Mouse (Mus musculus): ENCODE results near the gene Csf3r. TPM values are rescaled to one million over a fixed set of nuclear protein-coding genes. Genes with fewer than 3 reads are reported as not detected.
"Not testable (repeated sequence)": the region's sequence is repeated elsewhere in the genome, so short reads cannot be mapped to it uniquely, and the experiment has no call there.

Gene Csf3r
- 0.50 and 1.3 TPM in 2 replicates for polyA plus RNA-seq (2015; fragmentation: Nextera tagmentation; extraction: Ambion mirVana)

DNA sequence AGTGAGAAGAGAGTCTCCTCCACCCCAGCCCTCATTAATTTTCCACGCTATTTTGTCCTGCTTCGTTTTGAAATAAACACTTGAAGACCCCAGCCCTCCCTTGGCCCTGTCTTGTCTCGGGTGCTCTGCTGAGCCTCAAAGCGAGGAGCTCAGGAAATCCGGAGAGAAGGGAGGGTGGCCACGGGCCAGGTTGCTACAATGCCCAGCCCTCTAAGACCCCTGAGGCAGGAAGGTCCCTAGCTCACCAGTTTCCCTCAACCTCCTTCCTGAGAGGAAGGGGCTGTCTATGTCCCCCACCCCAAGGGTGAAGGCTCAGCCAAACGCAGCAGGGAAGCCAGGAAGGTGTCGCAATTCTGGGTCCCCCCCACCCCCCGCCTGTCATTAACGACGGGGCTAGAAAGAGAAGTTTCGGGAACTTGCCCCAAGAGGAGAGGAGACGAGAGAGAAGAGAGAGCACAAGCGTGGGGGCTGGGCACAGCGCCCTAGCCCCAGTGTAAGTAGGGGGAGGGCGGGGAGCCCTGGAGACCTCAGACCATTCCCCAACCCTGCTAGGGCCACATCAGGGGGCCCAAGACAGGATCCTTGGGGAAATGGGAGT is at the start of gene Csf3r:
TSS of gene Csf3r (plus strand) at position 248 of the 598 bp plus-strand sequence.
- H3K36me3 ChIP-seq: no peaks in the 10 kb centered on the region
- WGBS: 62% methylated on average over 16 of the region's 16 CpGs
- H3K9ac ChIP-seq: no peak within 1 kb of the TSS
- H3K4me1 ChIP-seq (replicated peaks): no peaks in the 10 kb centered on the region
- no peaks in the 10 kb centered on the region for H3K27me3 ChIP-seq
- no peak within 1 kb of the TSS for H3K4me3 ChIP-seq
- no peak within 1 kb of the TSS for H3K27ac ChIP-seq (replicated peaks)
- no peaks in the 10 kb centered on the region for H3K9me3 ChIP-seq
- ATAC-seq (ENCODE audit: low read depth): no peak
- H3K4me2 ChIP-seq: no peak within 1 kb of the TSS

GRCm38 (mm10) chr4:125977768-125978167 is 46.6 kb upstream of the Csf3r start:
- WGBS: 52% methylated on average over 9 of the region's 9 CpGs
- H3K9me3 ChIP-seq: no peaks in the 10 kb centered on the region

DNA sequence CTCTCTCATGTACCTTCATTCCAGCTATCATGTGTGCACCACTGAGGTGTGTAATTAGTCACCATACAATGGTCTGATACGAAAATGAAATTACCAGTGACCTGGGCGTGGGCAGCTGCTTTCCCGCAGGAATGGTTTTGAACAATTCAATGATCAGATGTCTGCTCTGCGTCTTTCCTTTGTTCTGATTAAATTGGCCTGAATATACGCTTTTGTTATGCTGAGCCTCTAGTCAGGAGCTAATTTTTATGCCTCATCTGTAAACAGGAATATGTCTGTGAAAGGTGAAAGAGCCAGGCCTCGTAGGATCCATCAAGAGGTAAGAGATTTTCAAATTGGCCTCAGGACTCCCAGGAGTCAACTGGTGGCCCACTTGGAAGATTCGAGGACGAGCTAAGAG is 41.1 kb upstream of the Csf3r start:
- no peak for ATAC-seq (ENCODE audit: low read depth)
- no peak overlapping the region for H3K4me3 ChIP-seq
- peaks cover 7% of the 10 kb centered on the region; the same call in 1 of the 2 replicates for H3K27me3 ChIP-seq
- H3K4me2 ChIP-seq: no peak overlapping the region
- no peak overlapping the region for H3K27ac ChIP-seq (replicated peaks)
- H3K36me3 ChIP-seq: no peaks in the 10 kb centered on the region
- H3K9ac ChIP-seq: no peak overlapping the region
- 41% methylated on average over 8 of the region's 8 CpGs for WGBS
- H3K4me1 ChIP-seq (replicated peaks): peaks cover 19% of the 10 kb centered on the region
- no peaks in the 10 kb centered on the region for H3K9me3 ChIP-seq

More at GRCm38 (mm10) chr4:125977768-125978167, 46.6 kb upstream of the Csf3r start:
- H3K4me3 ChIP-seq: no peak overlapping the region
- no peak overlapping the region for H3K4me2 ChIP-seq
- H3K4me1 ChIP-seq (replicated peaks): peaks cover 17% of the 10 kb centered on the region
- H3K9ac ChIP-seq: no peak overlapping the region
- no peaks in the 10 kb centered on the region for H3K36me3 ChIP-seq
- H3K27ac ChIP-seq (replicated peaks): no peak overlapping the region
- no peak for ATAC-seq (ENCODE audit: low read depth)
- H3K27me3 ChIP-seq: no peaks in the 10 kb centered on the region

DNA sequence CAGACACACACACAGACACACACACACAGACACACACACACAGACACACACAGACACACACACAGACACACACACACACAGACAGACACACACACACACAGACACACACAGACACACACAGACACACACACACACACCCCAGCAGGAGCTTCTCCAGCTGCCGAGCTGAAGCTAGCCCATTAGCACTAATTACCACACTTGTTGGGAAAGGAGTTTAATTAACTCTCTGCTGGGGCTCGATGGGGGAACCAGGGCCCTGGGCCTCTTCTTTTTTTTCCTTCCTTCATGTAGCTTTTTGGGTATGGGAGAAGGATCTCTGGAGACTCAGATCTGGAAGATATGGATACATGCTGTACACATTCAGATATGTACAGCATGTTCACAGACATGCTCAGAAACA is 38.6 kb upstream of the Csf3r start:
- not testable (repeated sequence) for H3K4me3 ChIP-seq; H3K4me2 ChIP-seq; H3K9ac ChIP-seq; ATAC-seq (ENCODE audit: low read depth); H3K27ac ChIP-seq (replicated peaks); H3K36me3 ChIP-seq; H3K9me3 ChIP-seq
- Histone ChIP-seq H3K4me1 (replicated peaks) (peaks cover 27% of the 10 kb centered on the region), H3K27me3 (peaks cover 18% of the 10 kb centered on the region)
- WGBS: 17% methylated on average over 2 of the region's 2 CpGs

GRCm38 (mm10) chr4:125987071-125987470 is 37.3 kb upstream of the Csf3r start:
- WGBS: 66% methylated on average over 3 of the region's 3 CpGs
- H3K9ac ChIP-seq: no peak overlapping the region
- no peaks in the 10 kb centered on the region for H3K9me3 ChIP-seq
- no peak overlapping the region for H3K4me3 ChIP-seq
- ATAC-seq (ENCODE audit: low read depth): no peak
- H3K27me3 ChIP-seq: peaks cover 23% of the 10 kb centered on the region
- no peaks in the 10 kb centered on the region for H3K36me3 ChIP-seq
- H3K4me1 ChIP-seq (replicated peaks): peaks cover 27% of the 10 kb centered on the region
- no peak overlapping the region for H3K27ac ChIP-seq (replicated peaks)
- H3K4me2 ChIP-seq: no peak overlapping the region

GRCm38 (mm10) chr4:125989061-125989460 is 35.3 kb upstream of the Csf3r start:
- H3K9ac ChIP-seq: 0 out of 2 replicates have a peak overlapping the region, but pooled peaks have one; percentile 19
- no peaks in the 10 kb centered on the region for H3K36me3 ChIP-seq
- no peaks in the 10 kb centered on the region for H3K9me3 ChIP-seq
- peaks cover 24% of the 10 kb centered on the region for H3K4me1 ChIP-seq (replicated peaks)
- ATAC-seq (ENCODE audit: low read depth): no peak
- peaks cover 28% of the 10 kb centered on the region for H3K27me3 ChIP-seq
- no peak overlapping the region for H3K4me3 ChIP-seq
- no peak overlapping the region for H3K27ac ChIP-seq (replicated peaks)
- 36% methylated on average over 11 of the region's 11 CpGs for WGBS
- H3K4me2 ChIP-seq: no peak overlapping the region

DNA sequence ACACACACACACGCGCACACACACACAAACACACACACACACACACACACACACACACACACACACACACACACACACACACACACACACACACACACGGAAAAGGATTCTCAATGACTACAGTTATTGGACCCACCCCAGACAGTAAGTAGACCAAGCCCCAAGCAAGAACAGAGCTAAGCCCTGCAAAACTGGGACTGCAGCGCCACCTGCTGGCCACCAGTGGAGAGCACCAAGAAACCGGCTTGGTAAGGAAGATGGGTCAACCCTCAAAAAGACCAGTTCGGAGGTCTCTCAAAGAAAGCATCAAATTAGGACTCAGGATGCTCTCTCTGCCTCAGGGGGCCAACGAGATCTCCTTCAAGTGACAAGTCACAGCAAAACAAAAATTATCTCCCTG is 34.2 kb upstream of the Csf3r start:
- Histone ChIP-seq H3K36me3 (no peaks in the 10 kb centered on the region), H3K27ac (replicated peaks) (no peak overlapping the region), H3K9me3 (no peaks in the 10 kb centered on the region), H3K4me3 (no peak overlapping the region), H3K4me1 (replicated peaks) (peaks cover 13% of the 10 kb centered on the region), H3K27me3 (peaks cover 30% of the 10 kb centered on the region), H3K9ac (no peak overlapping the region), H3K4me2 (no peak overlapping the region)
- 8% methylated on average over 5 of the region's 7 CpGs for WGBS
- ATAC-seq (ENCODE audit: low read depth): peak; percentile 83

- H3K36me3 ChIP-seq: no peaks in the 10 kb centered on the region
- no peak overlapping the region for H3K9ac ChIP-seq
- H3K4me1 ChIP-seq (replicated peaks): peaks cover 8% of the 10 kb centered on the region
- H3K27ac ChIP-seq (replicated peaks): no peak overlapping the region
- WGBS: 74% methylated on average over 3 of the region's 3 CpGs
- peaks cover 30% of the 10 kb centered on the region for H3K27me3 ChIP-seq
- H3K4me2 ChIP-seq: no peak overlapping the region
- H3K9me3 ChIP-seq: peaks cover 7% of the 10 kb centered on the region; the same call in 1 of the 2 replicates
- no peak for ATAC-seq (ENCODE audit: low read depth)
- no peak overlapping the region for H3K4me3 ChIP-seq
Observed at GRCm38 (mm10) chr4:125992206-125992605, 32.1 kb upstream of the Csf3r start.

DNA sequence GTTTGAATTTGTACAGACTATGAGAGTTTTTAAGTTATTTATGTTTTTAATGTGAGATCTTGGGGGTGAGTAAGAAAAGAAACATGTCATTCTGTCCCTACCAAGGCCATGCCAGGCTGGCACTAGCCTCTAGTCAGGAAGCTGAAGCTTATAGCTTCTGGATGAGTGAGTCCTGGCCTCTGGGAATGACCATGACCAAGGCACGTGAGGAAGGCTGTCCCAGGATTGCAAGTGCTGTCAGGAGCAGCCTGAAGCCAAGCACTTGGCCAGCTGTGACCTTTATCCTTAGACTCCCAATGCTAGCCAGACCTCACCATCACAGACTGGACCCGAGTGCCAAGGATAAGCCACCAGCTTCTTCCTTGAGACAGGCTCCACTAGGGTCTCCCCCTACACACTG is 31.4 kb upstream of the Csf3r start:
- H3K4me3 ChIP-seq: no peak overlapping the region
- H3K4me2 ChIP-seq: no peak overlapping the region
- peaks cover 8% of the 10 kb centered on the region for H3K4me1 ChIP-seq (replicated peaks)
- H3K9me3 ChIP-seq: peaks cover 14% of the 10 kb centered on the region
- H3K27me3 ChIP-seq: peaks cover 25% of the 10 kb centered on the region
- H3K36me3 ChIP-seq: no peaks in the 10 kb centered on the region
- H3K9ac ChIP-seq: no peak overlapping the region
- ATAC-seq (ENCODE audit: low read depth): no peak
- H3K27ac ChIP-seq (replicated peaks): no peak overlapping the region
- 58% methylated on average over 2 of the region's 2 CpGs for WGBS

- no peaks in the 10 kb centered on the region for H3K4me1 ChIP-seq (replicated peaks)
- ATAC-seq (ENCODE audit: low read depth): no peak
- no peaks in the 10 kb centered on the region for H3K36me3 ChIP-seq
Observed at GRCm38 (mm10) chr4:125996576-125996975, 27.8 kb upstream of the Csf3r start.

DNA sequence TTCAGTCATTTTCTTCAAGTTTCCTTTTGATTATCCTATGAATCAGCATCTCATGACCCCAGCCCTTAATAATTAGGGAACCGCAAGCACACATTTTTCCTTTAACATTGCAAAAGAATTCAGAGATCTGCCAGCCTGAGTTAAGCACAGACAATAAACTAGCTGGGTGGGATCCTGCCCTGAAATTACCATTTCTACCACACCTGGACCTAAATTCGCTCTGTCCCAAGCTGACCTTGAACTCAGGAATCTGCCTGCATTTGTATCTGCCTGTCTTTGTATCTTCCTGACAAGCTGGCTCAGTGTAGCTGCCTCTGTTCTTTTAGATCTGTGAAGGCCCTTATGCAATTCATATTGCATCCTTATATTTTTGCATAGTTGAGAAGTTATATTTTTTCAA is 26.5 kb upstream of the Csf3r start:
- Histone ChIP-seq H3K9ac (no peak overlapping the region), H3K4me3 (no peak overlapping the region), H3K4me1 (replicated peaks) (no peaks in the 10 kb centered on the region), H3K27ac (replicated peaks) (no peak overlapping the region), H3K9me3 (peaks cover 20% of the 10 kb centered on the region), H3K36me3 (no peaks in the 10 kb centered on the region), H3K4me2 (no peak overlapping the region), H3K27me3 (peaks cover 7% of the 10 kb centered on the region; the same call in 1 of the 2 replicates)
- ATAC-seq (ENCODE audit: low read depth): no peak
- WGBS: 93% methylated on average over 2 of the region's 2 CpGs

More at GRCm38 (mm10) chr4:125996576-125996975, 27.8 kb upstream of the Csf3r start:
- H3K9me3 ChIP-seq: peaks cover 20% of the 10 kb centered on the region
- H3K9ac ChIP-seq: no peak overlapping the region
- no peak overlapping the region for H3K4me2 ChIP-seq
- 6% methylated on average over 4 of the region's 4 CpGs for WGBS
- H3K4me3 ChIP-seq: no peak overlapping the region
- H3K27me3 ChIP-seq: peaks cover 7% of the 10 kb centered on the region; the same call in 1 of the 2 replicates
- no peak overlapping the region for H3K27ac ChIP-seq (replicated peaks)

GRCm38 (mm10) chr4:126001311-126002199 is 22.8 kb upstream of the Csf3r start:
- Histone ChIP-seq H3K9ac (no peak overlapping the region), H3K4me2 (no peak overlapping the region), H3K4me1 (replicated peaks) (no peaks in the 10 kb centered on the region), H3K27ac (replicated peaks) (no peak overlapping the region), H3K27me3 (no peaks in the 10 kb centered on the region), H3K9me3 (peaks cover 20% of the 10 kb centered on the region), H3K36me3 (no peaks in the 10 kb centered on the region), H3K4me3 (no peak overlapping the region)
- no peak for ATAC-seq (ENCODE audit: low read depth)
- 85% methylated on average over 12 of the region's 12 CpGs for WGBS
